ENCODE assay signal across 26 mouse cellular contexts in the genomic region with DNA sequence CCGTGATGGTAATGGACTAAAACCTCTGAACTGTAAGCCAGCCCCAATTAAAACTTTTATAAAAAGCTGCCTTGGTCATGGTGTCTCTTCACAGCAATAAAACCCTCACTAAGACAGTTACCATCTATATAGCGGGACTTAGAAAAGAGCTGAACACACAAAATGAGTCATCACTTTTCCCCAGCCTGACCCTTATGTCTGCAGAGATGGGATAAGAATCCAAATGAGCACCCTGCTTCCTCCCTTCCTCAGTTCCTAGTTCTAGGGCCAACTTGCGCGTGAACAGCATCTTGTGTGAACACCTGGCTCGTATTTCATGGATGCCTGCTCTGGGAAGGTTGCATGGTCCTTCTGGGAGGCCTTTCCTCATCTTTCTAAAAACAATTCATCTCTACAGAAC.
"Had no signal": no experiment of that assay in that cellular context is flagged by ENCODE, and none has a peak within 500 bp of the region (broad histone marks: within the 10 kb centered on the region; RNA-seq: fewer than 3 reads in every experiment).

No protein-coding gene starts in this region.

- H3K4me1 ChIP-seq: heart, embryonic 10.5 days; heart, embryonic 12.5 days; hindbrain, embryonic 13.5 days; hindbrain, embryonic 15.5 days; limb, embryonic 13.5 days; limb, embryonic 15.5 days; liver, embryonic 12.5 days had no signal

- H3K27me3 ChIP-seq: hindbrain, embryonic 13.5 days; hindbrain, embryonic 15.5 days; kidney, embryonic 15.5 days; limb, embryonic 13.5 days; limb, embryonic 15.5 days; liver, embryonic 12.5 days had no signal

- H3K36me3 ChIP-seq: heart, embryonic 10.5 days; heart, embryonic 12.5 days; hindbrain, embryonic 13.5 days; hindbrain, embryonic 15.5 days; kidney, embryonic 15.5 days; limb, embryonic 13.5 days; limb, embryonic 15.5 days; liver, embryonic 12.5 days had no signal

- H3K9me3 ChIP-seq: heart, embryonic 10.5 days; hindbrain, embryonic 13.5 days; hindbrain, embryonic 15.5 days; kidney, embryonic 15.5 days had no signal

- H3K27ac ChIP-seq: gastrocnemius, adult 2 months; heart, embryonic 10.5 days; hindbrain, embryonic 13.5 days; hindbrain, embryonic 15.5 days; hindbrain, postnatal 0 days; kidney, embryonic 15.5 days; kidney, postnatal 0 days; limb, embryonic 13.5 days; limb, embryonic 15.5 days; liver, embryonic 12.5 days; liver, embryonic 14.5 days had no signal

- H3K9ac ChIP-seq: heart, embryonic 12.5 days; hindbrain, embryonic 13.5 days; hindbrain, embryonic 15.5 days; kidney, embryonic 15.5 days; limb, embryonic 13.5 days; limb, embryonic 15.5 days; liver, embryonic 12.5 days; liver, embryonic 14.5 days had no signal

- DNase-seq: gastrocnemius, adult 2 months; gastrocnemius, postnatal 10 days; gastrocnemius, postnatal 25 days; heart, adult 18-20 months; heart, postnatal 10 days; heart, postnatal 36 days; kidney, adult 11 months; kidney, adult 2 months; kidney, adult 9 months; kidney, postnatal 14 days; kidney, postnatal 36 days; layer of hippocampus, adult 9-11 months; layer of hippocampus, postnatal 36 days; left cerebral cortex, postnatal 4 days had no signal

- ATAC-seq: hindbrain, postnatal 0 days; intestine, embryonic 16.5 days; liver, embryonic 12.5 days had no signal

- H3K4me3 ChIP-seq: gastrocnemius, adult 2 months; heart, embryonic 10.5 days; heart, embryonic 12.5 days; hindbrain, embryonic 13.5 days; hindbrain, embryonic 15.5 days; kidney, embryonic 15.5 days; limb, embryonic 13.5 days; limb, embryonic 15.5 days; liver, embryonic 12.5 days had no signal

- H3K4me2 ChIP-seq: heart, embryonic 12.5 days; hindbrain, embryonic 13.5 days; hindbrain, embryonic 15.5 days; kidney, embryonic 15.5 days; limb, embryonic 13.5 days; limb, embryonic 15.5 days; liver, embryonic 12.5 days had no signal
